Mouse (Mus musculus) hindbrain, postnatal 0 days (tissue): ENCODE measurements around the gene Eya4. TPM values are rescaled to one million over a fixed set of nuclear protein-coding genes. Genes with fewer than 3 reads are reported as not detected.

Source experiments
- ATAC-seq: fragments of 200-750 bp; cut with Nextera tagmentation; 2 replicates; pipeline ENCODE4 v1.8.0; 2017; ENCODE audit warnings: mild to moderate bottlenecking, moderate TSS enrichment, moderate library complexity
- DNase-seq: peaks from one replicate; pipeline ENCODE4 v3.0.0-alpha.2; 2015; ENCODE audit warnings: low spot score
- H3K27ac ChIP-seq: fragments of 300-500 bp; sonication (generic); 2 replicates; pipeline ENCODE4 v1.5.1; 2014; ENCODE audit warnings: mild to moderate bottlenecking
- H3K27me3 ChIP-seq: fragments of 300-500 bp; sonication (generic); 2 replicates; pipeline ENCODE4 v1.6.1; 2014; ENCODE audit warnings: low read length, mixed read lengths; ENCODE audit not compliant: insufficient read depth
- H3K36me3 ChIP-seq: fragments of 300-500 bp; sonication (generic); 2 replicates; pipeline ENCODE4 v1.6.1; 2014; ENCODE audit warnings: low read length, mixed read lengths; ENCODE audit not compliant: insufficient read depth
- H3K4me1 ChIP-seq: fragments of 300-500 bp; sonication (generic); 2 replicates; pipeline ENCODE4 v1.6.1; 2014; ENCODE audit warnings: antibody characterized with exemption, low read length, mixed read lengths; ENCODE audit not compliant: insufficient read depth
- H3K4me2 ChIP-seq: fragments of 300-500 bp; sonication (generic); 2 replicates; pipeline ENCODE4 v1.6.1; 2014; ENCODE audit warnings: low read depth, mild to moderate bottlenecking, low read length, moderate library complexity, mixed read lengths
- H3K4me3 ChIP-seq: fragments of 300-500 bp; sonication (generic); 2 replicates; pipeline ENCODE4 v1.5.1; 2014; ENCODE audit warnings: low read length
- H3K9ac ChIP-seq: fragments of 300-500 bp; sonication (generic); replicated peaks from 2 replicates; pipeline ENCODE4 v1.6.1; 2014; ENCODE audit warnings: mild to moderate bottlenecking, low read length, moderate library complexity, mixed read lengths
- H3K9me3 ChIP-seq: fragments of 300-500 bp; sonication (generic); 2 replicates; pipeline ENCODE4 v1.6.1; 2016; ENCODE audit warnings: low read length, mixed read lengths
- CTCF ChIP-seq: IDR thresholded peaks from 2 replicates; pipeline ENCODE4 v1.5.1; 2016; ENCODE audit warnings: antibody characterized with exemption, control low read depth, low read depth
- WGBS: fragments of 180-500 bp; shearing (Covaris S2); extraction: QIAGEN DNeasy Blood & Tissue Kit; methylation state at CpG from one replicate; pipeline ENCODE4 v1.1.7; 2014; 5-methylcytosine and 5-hydroxymethylcytosine counted together
- polyA plus RNA-seq: library from polyadenylated mRNA; unstranded; fragments of >200 nt; fragmentation: Nextera tagmentation; extraction: Ambion mirVana; gene quantifications from 2 replicates; pipeline ENCODE4 v1.2.1, GENCODE M21; 2015
- total RNA-seq: library from RNA; depleted of rRNA; stranded (reverse); fragments of >200 nt; gene quantifications from 2 replicates; pipeline ENCODE4 v1.2.3, GENCODE M21; 2014

Eya4 gene
- total and polyA plus RNA-seq, 2 experiments from 2014 or later, result 0.60 to 1.4 TPM

- Histone ChIP-seq H3K4me1 (no peaks in the 10 kb centered on the region), H3K4me2 (no peak overlapping the region), H3K27me3 (no peaks in the 10 kb centered on the region), H3K4me3 (no peak overlapping the region), H3K27ac (no peak overlapping the region), H3K9ac (no peak overlapping the region), H3K36me3 (no peaks in the 10 kb centered on the region), H3K9me3 (0 out of 2 replicates have a peak, but pooled peaks cover 2% of the 10 kb centered on the region)
- no peak for DNase-seq
- no peak for TF ChIP-seq CTCF
- WGBS, result 90% methylated on average over 6 of the region's 6 CpGs
- ATAC-seq, result no peak
These were observed 165.2 kb downstream of the Eya4 start for GRCm38 (mm10) chr10:23185391-23185790.

DNA sequence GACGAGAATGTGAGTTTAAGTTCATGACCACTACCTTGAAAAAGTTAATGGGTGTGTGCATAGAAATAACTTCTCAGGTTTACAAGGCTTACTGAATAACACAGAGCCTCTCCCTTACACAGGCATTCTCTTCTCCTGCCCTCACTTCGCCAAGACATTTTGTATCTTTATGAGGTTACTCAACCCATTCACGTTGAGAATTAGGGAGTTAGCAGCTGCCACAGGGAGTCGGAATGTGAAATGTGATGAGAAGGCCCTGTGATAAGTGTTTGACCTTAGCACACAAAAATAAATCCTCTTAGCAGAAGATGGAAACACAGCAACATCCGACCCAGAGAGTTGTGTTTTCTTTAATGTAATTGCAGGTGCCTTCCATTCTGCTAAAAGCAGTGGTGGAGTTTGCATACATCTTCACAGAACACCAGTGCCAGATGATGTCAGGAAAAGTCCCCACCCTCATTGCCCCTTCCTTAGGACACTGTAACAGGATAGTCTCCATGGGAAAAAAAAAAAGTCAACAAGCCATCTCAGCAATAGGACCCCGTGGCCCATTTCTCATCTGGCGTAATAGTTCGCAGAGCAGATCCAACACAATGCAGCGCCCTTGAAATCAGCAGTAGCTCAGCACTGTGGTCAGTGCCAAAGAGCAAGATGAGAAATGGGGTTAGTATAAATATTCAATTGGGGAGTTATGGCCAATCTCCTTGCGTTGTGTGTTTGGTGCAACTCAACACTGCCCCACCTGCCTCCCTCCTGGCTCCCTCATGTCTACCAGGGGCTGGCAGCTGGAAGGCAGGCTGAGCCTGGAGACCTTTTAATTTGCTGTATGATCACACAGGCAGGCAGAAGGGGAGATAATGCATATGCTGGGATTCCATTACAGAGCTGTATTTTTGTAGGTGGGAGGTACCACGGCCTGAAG lies 168.8 kb downstream of the Eya4 start:
- DNase-seq, result no peak
- Histone ChIP-seq H3K4me1 (no peaks in the 10 kb centered on the region), H3K4me2 (no peak overlapping the region), H3K27me3 (no peaks in the 10 kb centered on the region), H3K27ac (no peak overlapping the region), H3K36me3 (no peaks in the 10 kb centered on the region), H3K9ac (no peak overlapping the region), H3K4me3 (no peak overlapping the region), H3K9me3 (0 out of 2 replicates have a peak, but pooled peaks cover 2% of the 10 kb centered on the region)
- TF ChIP-seq CTCF, result no peak
- ATAC-seq, result no peak
- 87% methylated on average over 11 of the region's 11 CpGs for WGBS

DNA sequence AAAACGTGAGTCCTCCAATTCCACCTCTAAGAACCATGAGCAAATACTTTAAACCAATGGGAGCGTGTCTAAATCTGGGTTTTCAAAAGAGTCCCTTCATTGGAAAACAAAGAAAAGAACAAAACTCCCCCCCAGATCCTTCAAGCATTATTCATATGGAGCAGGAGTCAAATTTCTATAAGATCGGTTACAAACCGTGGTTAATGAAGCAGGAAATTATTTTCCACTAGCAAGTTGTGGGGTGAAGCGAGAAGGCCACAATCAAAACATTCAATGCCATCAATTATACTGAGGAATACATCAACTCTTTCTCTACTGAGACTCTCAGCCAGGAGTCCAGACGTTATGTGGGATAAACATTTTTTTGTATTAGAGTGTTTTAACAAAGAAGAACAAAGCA lies 171.3 kb downstream of the Eya4 start:
- no peak overlapping the region for H3K4me3 ChIP-seq
- no peak for ATAC-seq
- no peak overlapping the region for H3K27ac ChIP-seq
- H3K4me2 ChIP-seq, result no peak overlapping the region
- no peaks in the 10 kb centered on the region for H3K27me3 ChIP-seq
- H3K9me3 ChIP-seq, result 0 out of 2 replicates have a peak, but pooled peaks cover 2% of the 10 kb centered on the region
- no peaks in the 10 kb centered on the region for H3K4me1 ChIP-seq
- no peak for TF ChIP-seq CTCF
- H3K36me3 ChIP-seq, result no peaks in the 10 kb centered on the region
- no peak overlapping the region for H3K9ac ChIP-seq
- no peak for DNase-seq
- 25% methylated on average over 6 of the region's 6 CpGs for WGBS

DNA sequence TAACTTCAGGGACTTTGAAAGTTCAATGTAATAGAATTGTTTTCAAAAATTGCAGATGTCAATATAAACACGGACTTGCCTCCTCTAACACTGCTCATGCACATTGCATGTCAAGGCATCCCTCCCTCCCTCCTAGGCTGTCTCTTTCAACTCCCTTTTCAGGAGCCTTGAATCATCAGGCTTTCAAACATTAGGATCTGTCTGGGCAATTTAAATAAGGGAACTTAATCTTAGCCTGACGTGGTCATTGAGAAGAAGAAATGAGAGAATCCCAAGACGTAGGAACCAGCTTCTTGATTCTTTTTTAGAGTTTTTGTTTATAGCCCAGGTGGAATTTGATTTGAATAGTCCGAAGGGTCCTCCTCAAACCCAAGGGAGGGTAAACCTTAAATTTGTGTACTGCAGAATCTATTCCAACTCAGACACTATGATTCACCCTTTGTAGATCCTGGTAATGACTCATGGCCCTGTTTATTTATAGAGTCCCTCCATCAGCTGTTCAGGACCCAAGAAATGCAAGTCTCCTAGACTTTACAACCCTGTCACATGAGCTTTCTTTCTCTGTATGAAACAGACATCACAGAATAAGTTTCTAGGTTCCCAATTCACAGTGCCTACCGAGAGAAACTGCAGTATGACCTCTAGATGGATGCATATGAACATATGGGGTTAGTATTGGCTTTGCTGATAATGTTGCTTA lies 173.1 kb downstream of the Eya4 start:
- Histone ChIP-seq H3K36me3 (no peaks in the 10 kb centered on the region), H3K27me3 (no peaks in the 10 kb centered on the region), H3K4me2 (peak overlapping the region; percentile 16; the same call in 1 of the 2 replicates), H3K27ac (no peak overlapping the region), H3K9ac (no peak overlapping the region), H3K9me3 (no peaks in the 10 kb centered on the region), H3K4me1 (no peaks in the 10 kb centered on the region), H3K4me3 (no peak overlapping the region)
- WGBS, result 73% methylated on average over 5 of the region's 5 CpGs
- DNase-seq (no peak), ATAC-seq (no peak)
- TF ChIP-seq CTCF, result no peak

GRCm38 (mm10) chr10:23176666-23177346 lies 173.8 kb downstream of the Eya4 start:
- no peak overlapping the region for H3K27ac ChIP-seq
- H3K4me3 ChIP-seq, result no peak overlapping the region
- no peak for ATAC-seq
- no peaks in the 10 kb centered on the region for H3K4me1 ChIP-seq
- H3K36me3 ChIP-seq, result no peaks in the 10 kb centered on the region
- TF ChIP-seq CTCF, result peak; percentile 38
- no peak overlapping the region for H3K9ac ChIP-seq
- DNase-seq, result peak; percentile 28
- H3K4me2 ChIP-seq, result peak overlapping the region; percentile 16; the same call in 1 of the 2 replicates
- H3K9me3 ChIP-seq, result no peaks in the 10 kb centered on the region
- no peaks in the 10 kb centered on the region for H3K27me3 ChIP-seq
- 48% methylated on average over 8 of the region's 8 CpGs for WGBS

DNA sequence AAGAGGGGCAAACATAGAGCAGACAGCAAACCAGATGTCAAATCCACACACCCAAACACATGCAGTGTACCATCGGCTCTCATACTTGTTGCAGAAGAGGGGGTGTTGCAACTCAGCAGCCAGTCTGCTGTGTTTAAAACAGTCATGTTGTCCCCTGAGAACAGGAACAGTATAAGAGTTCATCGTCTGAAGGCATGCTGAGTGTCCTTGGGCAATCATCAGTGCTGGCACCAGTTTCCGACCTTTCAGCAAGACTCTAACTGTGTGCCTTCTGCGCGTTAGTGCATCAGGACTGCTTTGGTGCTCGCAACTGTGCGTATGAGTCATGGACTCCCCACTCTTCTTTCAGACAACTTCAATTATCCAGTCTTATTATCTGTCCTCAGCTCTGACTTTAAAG lies 179.0 kb downstream of the Eya4 start:
- H3K4me1 ChIP-seq, result no peaks in the 10 kb centered on the region
- no peaks in the 10 kb centered on the region for H3K27me3 ChIP-seq
- no peak overlapping the region for H3K9ac ChIP-seq
- H3K27ac ChIP-seq, result no peak overlapping the region
- 76% methylated on average over 7 of the region's 7 CpGs for WGBS
- H3K4me3 ChIP-seq, result no peak overlapping the region
- no peak for DNase-seq
- no peaks in the 10 kb centered on the region for H3K9me3 ChIP-seq
- no peak overlapping the region for H3K4me2 ChIP-seq
- no peaks in the 10 kb centered on the region for H3K36me3 ChIP-seq
- ATAC-seq, result no peak
- no peak for TF ChIP-seq CTCF
